Mouse (Mus musculus) left cerebral cortex, adult 11 months (tissue): ENCODE data around the gene Sf3b1.
"Not testable (repeated sequence)": the region's sequence is repeated elsewhere in the genome, so short reads cannot be mapped to it uniquely, and the experiment has no call there.

Source experiments
- DNase-seq: peaks from one replicate; pipeline ENCODE4 v3.0.0; 2022; ENCODE audit warnings: low spot score

Sf3b1 gene

GRCm38 (mm10) chr1:55028512-55029249 is 1.4 kb upstream of the Sf3b1 start:
- DNase-seq = no peak

DNA sequence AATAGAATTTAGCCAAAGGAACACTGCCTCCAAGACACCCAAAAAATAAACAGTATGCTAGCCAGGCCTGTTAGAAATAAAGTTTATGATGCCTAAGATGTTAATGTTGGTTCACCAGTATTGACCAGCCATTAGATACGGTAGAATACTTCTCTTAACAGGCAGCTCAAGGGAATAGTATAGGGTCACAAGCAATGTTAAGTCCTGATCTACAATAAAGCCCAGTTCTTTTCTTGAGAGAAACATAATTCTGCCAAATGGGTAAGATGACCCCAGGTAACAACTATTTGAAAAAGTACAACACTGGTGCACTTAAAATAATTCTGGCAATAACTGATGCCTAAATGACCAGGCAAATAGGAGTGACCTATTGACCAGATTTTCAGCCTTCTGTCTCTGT is 685 bp upstream of the Sf3b1 start:
- DNase-seq = no peak

GRCm38 (mm10) chr1:55026444-55027252 is 633 bp downstream of the Sf3b1 start:
- no peak for DNase-seq

GRCm38 (mm10) chr1:55025656-55026430 is 1.4 kb downstream of the Sf3b1 start:
- DNase-seq = no peak

DNA sequence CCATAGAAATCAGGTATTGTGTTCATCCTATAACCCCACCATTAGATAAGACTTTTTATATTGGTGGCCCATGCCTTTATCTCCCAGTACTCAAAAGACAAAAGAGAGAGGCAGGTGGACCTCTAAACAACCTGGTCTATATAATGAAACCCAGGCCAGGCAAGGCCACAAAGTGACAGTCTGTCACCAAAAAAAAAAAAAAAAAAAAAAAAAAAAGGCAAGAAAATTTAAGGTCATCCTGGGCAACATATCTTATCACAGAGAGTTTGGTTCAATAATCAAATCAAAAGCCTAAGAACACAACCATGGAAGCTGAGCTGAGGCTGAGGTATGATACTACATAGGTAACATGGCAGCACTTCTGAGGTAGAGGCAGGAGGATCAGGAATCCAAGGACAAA is 5.4 kb downstream of the Sf3b1 start:
- no peak for DNase-seq

GRCm38 (mm10) chr1:55012513-55012912 is 14.8 kb downstream of the Sf3b1 start:
- DNase-seq = no peak

DNA sequence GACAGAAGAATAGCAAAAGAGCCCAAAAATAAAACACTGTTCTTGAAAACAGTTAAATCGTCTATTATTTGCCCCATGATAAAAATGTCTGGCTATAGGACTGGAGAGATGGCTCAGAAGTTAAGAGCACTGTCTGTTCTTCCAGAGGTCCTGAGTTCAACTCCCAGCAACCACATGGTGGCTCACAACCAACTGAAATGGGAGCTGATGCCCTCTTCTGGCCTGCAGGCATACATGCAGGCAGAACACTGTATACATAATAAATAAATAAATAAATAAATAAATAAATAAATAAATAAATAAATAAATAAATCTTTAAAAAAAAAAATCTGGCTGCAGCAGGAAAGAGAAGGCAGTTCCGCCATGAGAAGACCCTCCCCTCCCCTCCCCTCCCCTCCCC is 19.0 kb downstream of the Sf3b1 start:
- DNase-seq = not testable (repeated sequence)

GRCm38 (mm10) chr1:54993581-54993980 is 33.7 kb downstream of the Sf3b1 start:
- no peak for DNase-seq

GRCm38 (mm10) chr1:54986248-54986647 is 41.0 kb downstream of the Sf3b1 start:
- DNase-seq = no peak

DNA sequence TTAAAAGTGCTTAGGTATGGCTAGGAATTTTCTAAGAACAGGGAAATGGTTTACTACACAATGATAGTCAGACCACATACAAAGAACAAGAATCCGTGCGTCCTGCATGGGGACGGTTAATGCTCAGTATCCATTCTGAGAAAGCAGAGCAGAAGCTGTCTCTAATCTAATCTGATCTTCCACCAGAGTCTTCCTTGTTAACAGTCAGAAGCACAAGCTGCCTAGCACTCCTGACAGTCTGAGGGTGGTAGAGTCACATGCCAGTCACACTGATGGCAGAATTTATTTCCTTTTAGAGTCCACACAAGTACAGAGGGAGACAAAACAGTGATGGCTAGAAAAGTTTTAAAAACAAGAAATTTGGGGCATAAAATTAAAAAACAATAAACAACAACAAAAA is 41.5 kb downstream of the Sf3b1 start:
- DNase-seq = no peak

DNA sequence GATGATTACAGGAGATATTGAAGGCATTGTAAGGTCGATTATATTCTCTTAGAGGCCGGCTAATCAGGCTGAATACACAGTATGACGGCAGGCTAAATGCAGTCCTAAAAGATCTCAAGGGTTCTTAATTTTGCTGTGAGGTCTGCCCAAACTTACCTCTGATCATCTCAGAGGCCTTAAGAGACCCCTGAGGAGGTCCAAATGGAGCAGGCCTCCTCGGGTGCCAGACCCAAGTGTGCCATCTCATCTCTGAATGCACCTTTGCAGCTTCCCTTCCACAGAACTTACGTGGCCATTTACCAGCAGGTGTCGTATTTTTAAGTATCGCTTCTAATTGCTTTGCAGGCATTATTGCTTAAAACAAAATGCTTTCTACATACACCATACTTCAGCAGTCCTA is 43.1 kb downstream of the Sf3b1 start:
- DNase-seq = no peak

GRCm38 (mm10) chr1:54983339-54983738 is 43.9 kb downstream of the Sf3b1 start:
- no peak for DNase-seq

DNA sequence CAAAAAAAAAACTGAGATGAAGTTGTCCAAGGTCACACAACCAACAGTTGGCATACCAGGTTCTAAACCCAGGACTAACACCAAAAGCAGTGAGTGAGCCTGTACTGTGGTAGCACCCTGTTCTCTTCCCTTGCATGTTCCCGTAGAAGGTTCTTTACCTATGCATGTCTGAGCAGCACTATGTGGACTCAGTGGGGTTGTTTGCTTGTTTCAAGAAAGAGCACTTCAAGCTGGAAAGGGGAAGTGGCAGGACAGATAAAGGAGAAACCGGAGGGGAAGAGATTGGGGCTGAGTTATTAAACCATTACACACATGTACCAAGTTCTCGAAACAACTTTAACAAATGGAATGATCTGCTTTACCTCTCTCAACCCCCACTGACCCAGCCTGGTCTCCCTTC is 44.6 kb downstream of the Sf3b1 start:
- DNase-seq = no peak

GRCm38 (mm10) chr1:54979226-54979984 is 47.9 kb downstream of the Sf3b1 start:
- DNase-seq = no peak

DNA sequence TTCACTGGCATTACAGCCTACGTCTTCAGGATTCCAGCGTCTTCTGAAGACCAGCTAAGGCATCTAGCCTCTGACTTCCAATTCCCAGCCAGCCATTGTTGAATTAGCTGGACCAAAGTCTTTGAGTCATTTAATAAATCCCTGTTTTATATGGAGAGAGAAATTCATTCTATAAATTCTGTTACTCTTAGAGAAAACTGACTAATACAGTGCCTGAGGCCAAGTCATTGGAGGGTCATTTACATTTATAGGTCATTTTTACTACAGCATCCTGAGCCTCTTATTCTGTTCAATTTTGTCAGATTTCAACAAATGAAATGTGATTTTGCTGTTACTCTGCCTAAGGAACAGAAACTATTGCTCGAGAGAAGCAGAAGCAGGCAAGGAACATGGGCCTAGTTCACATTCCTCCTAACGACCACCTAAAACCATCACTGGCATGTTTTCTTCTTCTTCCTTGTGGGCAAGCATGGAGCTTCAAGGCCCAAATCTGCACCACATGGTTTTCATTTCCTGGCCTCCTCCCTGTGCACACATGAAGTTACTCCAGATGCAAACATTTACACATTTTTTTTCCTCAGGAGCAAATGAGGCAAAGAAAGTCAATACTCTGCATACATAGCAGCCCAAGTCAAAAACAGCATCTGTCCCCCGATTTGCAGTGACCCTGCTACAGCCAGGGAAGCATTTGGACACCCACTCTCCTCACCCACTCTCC is 55.4 kb downstream of the Sf3b1 start:
- no peak for DNase-seq

- DNase-seq = no peak
Observed at GRCm38 (mm10) chr1:54966858-54967257, 60.4 kb downstream of the Sf3b1 start.

DNA sequence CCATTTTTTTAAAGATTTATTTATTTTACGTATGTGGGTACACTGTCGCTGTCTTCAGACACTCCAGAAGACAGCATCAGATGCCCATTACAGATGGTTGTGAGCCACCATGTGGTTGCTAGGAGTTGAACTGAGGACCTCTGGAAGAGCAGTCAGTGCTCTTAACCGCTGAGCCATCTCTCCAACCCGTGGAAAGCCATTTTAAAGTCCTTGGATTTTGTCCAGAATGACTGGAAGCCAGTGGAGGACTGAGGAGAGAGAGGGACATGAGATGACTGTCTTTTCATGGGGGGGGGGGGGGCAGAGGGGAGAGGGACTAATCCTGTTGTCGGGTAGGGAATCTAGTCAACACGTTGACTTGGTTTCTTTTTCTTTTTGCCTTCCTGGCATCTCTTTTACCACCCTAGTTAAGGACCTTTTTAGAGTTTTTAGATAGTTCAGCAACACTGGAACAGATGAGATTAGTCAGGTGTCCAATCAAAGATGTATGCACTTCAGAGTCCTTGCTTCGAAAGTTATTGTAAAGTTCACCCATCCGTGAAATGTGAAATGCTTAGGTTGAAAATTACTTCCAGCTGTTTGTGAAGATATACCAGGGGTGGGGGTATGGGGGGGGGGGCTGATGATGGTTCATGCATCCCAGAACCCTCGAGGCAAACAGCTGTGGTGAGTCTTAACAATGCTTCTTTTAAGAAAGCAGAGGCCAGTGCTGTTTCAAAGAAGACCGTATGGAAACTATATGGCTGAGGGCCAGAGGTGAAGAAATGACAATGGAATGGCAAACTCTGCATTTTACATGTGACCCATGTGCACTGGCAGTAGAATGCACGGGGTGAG is 61.9 kb downstream of the Sf3b1 start:
- DNase-seq = no peak

DNA sequence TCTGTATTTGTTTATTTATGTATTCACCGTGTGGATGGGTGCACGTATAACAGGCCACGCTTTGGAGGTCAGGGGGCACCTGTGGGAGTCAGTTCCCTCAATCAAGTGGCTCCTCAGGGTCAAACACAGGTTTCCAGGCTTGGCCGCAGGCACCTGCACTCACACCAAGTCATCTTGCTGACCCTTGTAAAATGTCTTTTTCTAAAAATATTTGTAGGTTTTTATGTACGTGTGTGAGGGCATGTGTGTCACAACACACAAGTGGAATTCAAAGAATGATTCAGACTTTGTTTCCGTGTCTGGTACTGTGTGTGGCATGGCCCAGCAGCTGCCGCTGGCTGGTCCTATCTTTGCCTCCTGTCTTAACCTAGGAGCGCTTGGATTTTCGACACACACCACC is 65.6 kb downstream of the Sf3b1 start:
- DNase-seq = no peak

- DNase-seq = no peak
Observed at GRCm38 (mm10) chr1:54960613-54961165, 66.6 kb downstream of the Sf3b1 start.

GRCm38 (mm10) chr1:54958525-54958924 is 68.8 kb downstream of the Sf3b1 start:
- DNase-seq = no peak
